Mouse (Mus musculus) intestine, postnatal 0 days (tissue): ENCODE data around the gene 4930568D16Rik. TPM values are rescaled to one million over a fixed set of nuclear protein-coding genes. Genes with fewer than 3 reads are reported as not detected.

Source experiments
- ATAC-seq: fragments of 200-750 bp; cut with Nextera tagmentation; 2 replicates; pipeline ENCODE4 v1.8.0; 2017; ENCODE audit warnings: mild to moderate bottlenecking, moderate TSS enrichment, moderate library complexity
- H3K27ac ChIP-seq: fragments of 300-500 bp; sonication (generic); 2 replicates; pipeline ENCODE4 v1.5.1; 2014; ENCODE audit warnings: mild to moderate bottlenecking, low read depth, low read length, moderate library complexity
- H3K27me3 ChIP-seq: fragments of 300-500 bp; sonication (generic); replicated peaks from 2 replicates; pipeline ENCODE4 v1.6.1; 2014; ENCODE audit warnings: low read length, mixed read lengths; ENCODE audit not compliant: control insufficient read depth, insufficient read depth
- H3K36me3 ChIP-seq: fragments of 300-500 bp; sonication (generic); 2 replicates; pipeline ENCODE4 v1.6.1; 2014; ENCODE audit warnings: mild to moderate bottlenecking, moderate library complexity; ENCODE audit not compliant: control insufficient read depth, insufficient read depth
- H3K4me1 ChIP-seq: fragments of 300-500 bp; sonication (generic); replicated peaks from 2 replicates; pipeline ENCODE4 v1.6.1; 2014; ENCODE audit warnings: antibody characterized with exemption, low read length, mixed read lengths; ENCODE audit not compliant: control insufficient read depth, insufficient read depth
- H3K4me2 ChIP-seq: fragments of 300-500 bp; sonication (generic); replicated peaks from 2 replicates; pipeline ENCODE4 v1.6.1; 2014; ENCODE audit warnings: low read depth, mild to moderate bottlenecking, moderate library complexity
- H3K4me3 ChIP-seq: fragments of 300-500 bp; sonication (generic); 2 replicates; pipeline ENCODE4 v1.5.1; 2014; ENCODE audit warnings: low read depth, low read length
- H3K9ac ChIP-seq: fragments of 300-500 bp; sonication (generic); 2 replicates; pipeline ENCODE4 v1.6.1; 2014; ENCODE audit warnings: mild to moderate bottlenecking, low read depth, low read length
- H3K9me3 ChIP-seq: fragments of 300-500 bp; sonication (generic); 2 replicates; pipeline ENCODE4 v1.6.1; 2016; ENCODE audit warnings: mixed run types; ENCODE audit not compliant: control insufficient read depth
- CTCF ChIP-seq: sonication (generic); IDR thresholded peaks from 2 replicates; pipeline ENCODE4 v1.5.1; 2016; ENCODE audit warnings: low read depth, mild to moderate bottlenecking, control low read depth, antibody characterized with exemption, moderate library complexity
- WGBS: fragments of 180-500 bp; shearing (Covaris S2); extraction: QIAGEN DNeasy Blood & Tissue Kit; methylation state at CpG from one replicate; pipeline ENCODE4 v1.1.7; 2014; 5-methylcytosine and 5-hydroxymethylcytosine counted together
- polyA plus RNA-seq: library from polyadenylated mRNA; unstranded; fragments of >200 nt; fragmentation: Nextera tagmentation; extraction: Ambion mirVana; gene quantifications from 2 replicates; pipeline ENCODE4 v1.2.1, GENCODE M21; 2015

4930568D16Rik gene
- polyA plus RNA-seq: not detected in 2 replicates

GRCm38 (mm10) chr2:35367629-35368028, at the start of gene 4930568D16Rik:
Gene 4930568D16Rik (minus strand): TSS chr2:35367729.
- Histone ChIP-seq H3K36me3 (no peaks in the 10 kb centered on the region), H3K4me2 (no peak within 1 kb of the TSS), H3K9me3 (no peaks in the 10 kb centered on the region), H3K4me3 (no peak within 1 kb of the TSS), H3K27ac (no peak within 1 kb of the TSS), H3K4me1 (no peaks in the 10 kb centered on the region), H3K9ac (no peak within 1 kb of the TSS), H3K27me3 (no peaks in the 10 kb centered on the region)
- no peak for TF ChIP-seq CTCF
- WGBS: 73% methylated on average over 2 of the region's 2 CpGs
- no peak for ATAC-seq

DNA sequence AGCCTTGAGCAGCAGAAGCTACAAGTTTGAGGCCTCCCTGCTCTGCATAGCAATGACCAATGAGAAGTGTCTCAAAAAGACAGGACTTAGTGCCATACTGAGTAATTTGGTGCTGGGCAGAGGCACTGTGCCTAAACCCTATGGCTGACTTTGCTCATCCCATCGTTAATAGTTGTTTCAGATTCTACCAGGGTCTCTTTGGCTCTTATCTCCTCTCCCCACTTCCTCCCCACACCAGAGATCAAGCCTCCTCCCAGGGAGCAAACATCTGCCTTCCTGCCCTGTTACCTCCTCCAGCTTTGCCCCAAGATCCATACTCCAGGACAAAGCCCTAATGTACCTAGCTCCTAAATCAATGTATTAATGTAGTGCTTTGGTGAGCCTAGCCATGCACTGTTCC, 49.7 kb upstream of the 4930568D16Rik start:
- no peaks in the 10 kb centered on the region for H3K4me1 ChIP-seq
- no peak overlapping the region for H3K4me3 ChIP-seq
- H3K27ac ChIP-seq: no peak overlapping the region
- no peak overlapping the region for H3K4me2 ChIP-seq
- no peaks in the 10 kb centered on the region for H3K27me3 ChIP-seq
- TF ChIP-seq CTCF: no peak
- peaks cover 20% of the 10 kb centered on the region; the same call in 1 of the 2 replicates for H3K36me3 ChIP-seq
- 60% methylated on average over 1 of the region's 1 CpGs for WGBS
- ATAC-seq: no peak
- no peaks in the 10 kb centered on the region for H3K9me3 ChIP-seq
- H3K9ac ChIP-seq: no peak overlapping the region

DNA sequence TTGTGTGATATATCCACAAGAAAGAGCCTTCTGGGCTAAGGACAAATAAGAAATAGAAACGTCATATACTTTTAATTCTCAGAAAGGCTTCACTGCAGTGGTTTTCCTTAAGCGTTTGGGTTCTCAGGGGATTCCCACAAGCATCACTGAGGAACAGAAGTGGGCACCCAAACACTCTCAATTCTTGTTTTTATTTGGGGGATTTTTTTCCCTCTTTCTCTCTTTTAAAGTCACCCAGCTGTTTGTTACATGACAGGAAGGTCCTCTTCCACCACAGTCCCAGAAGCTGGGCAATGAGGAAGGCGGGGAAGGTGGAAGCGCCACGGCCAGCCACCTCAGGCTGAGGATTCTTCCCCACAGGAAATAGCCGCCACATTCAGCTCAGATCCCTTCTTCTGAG, 48.9 kb upstream of the 4930568D16Rik start:
- Histone ChIP-seq H3K27me3 (no peaks in the 10 kb centered on the region), H3K4me1 (no peaks in the 10 kb centered on the region), H3K9ac (no peak overlapping the region), H3K27ac (no peak overlapping the region), H3K4me2 (no peak overlapping the region), H3K4me3 (no peak overlapping the region), H3K9me3 (no peaks in the 10 kb centered on the region), H3K36me3 (peaks cover 17% of the 10 kb centered on the region; the same call in 1 of the 2 replicates)
- TF ChIP-seq CTCF: no peak
- WGBS: 83% methylated on average over 6 of the region's 6 CpGs
- ATAC-seq: no peak

DNA sequence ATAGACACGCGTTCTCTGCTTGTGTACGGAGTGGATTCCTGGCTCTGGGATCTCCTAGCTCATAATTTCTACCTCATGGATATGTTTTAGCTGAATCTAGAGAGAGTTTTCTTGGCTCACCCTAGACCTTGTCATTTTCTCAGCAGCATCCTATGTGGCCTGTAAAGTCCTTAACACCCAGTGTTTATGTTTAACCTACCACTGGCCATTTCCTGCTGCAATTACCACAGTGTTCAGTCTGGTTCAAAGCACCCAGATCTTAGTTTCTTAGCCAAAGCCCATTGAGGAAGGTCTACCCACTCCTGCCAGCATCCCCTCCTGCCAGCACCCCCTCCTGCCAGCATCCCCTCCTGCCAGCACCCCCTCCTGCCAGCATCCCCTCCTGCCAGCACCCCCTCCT, 45.3 kb upstream of the 4930568D16Rik start:
- peaks cover 18% of the 10 kb centered on the region for H3K36me3 ChIP-seq
- no peak for ATAC-seq

GRCm38 (mm10) chr2:35412246-35412645, 44.7 kb upstream of the 4930568D16Rik start:
- Histone ChIP-seq H3K9ac (no peak overlapping the region), H3K4me1 (no peaks in the 10 kb centered on the region), H3K4me2 (no peak overlapping the region), H3K27ac (no peak overlapping the region), H3K36me3 (peaks cover 18% of the 10 kb centered on the region), H3K9me3 (no peaks in the 10 kb centered on the region), H3K4me3 (no peak overlapping the region), H3K27me3 (no peaks in the 10 kb centered on the region)
- ATAC-seq: no peak
- WGBS: 65% methylated on average over 2 of the region's 2 CpGs
- no peak for TF ChIP-seq CTCF

More for the DNA sequence above, 45.3 kb upstream of the 4930568D16Rik start:
- Histone ChIP-seq H3K4me3 (no peak overlapping the region), H3K9me3 (no peaks in the 10 kb centered on the region), H3K9ac (no peak overlapping the region), H3K4me1 (no peaks in the 10 kb centered on the region), H3K27ac (no peak overlapping the region), H3K27me3 (no peaks in the 10 kb centered on the region), H3K4me2 (no peak overlapping the region)
- no peak for TF ChIP-seq CTCF
- WGBS: 78% methylated on average over 3 of the region's 3 CpGs

- no peaks in the 10 kb centered on the region for H3K27me3 ChIP-seq
- H3K4me2 ChIP-seq: no peak overlapping the region
- no peak overlapping the region for H3K9ac ChIP-seq
- H3K9me3 ChIP-seq: no peaks in the 10 kb centered on the region
- TF ChIP-seq CTCF: no peak
- H3K4me1 ChIP-seq: no peaks in the 10 kb centered on the region
- H3K27ac ChIP-seq: no peak overlapping the region
- WGBS: 67% methylated on average over 10 of the region's 10 CpGs
- no peak overlapping the region for H3K4me3 ChIP-seq
- no peak for ATAC-seq
- peaks cover 18% of the 10 kb centered on the region for H3K36me3 ChIP-seq
Observed at GRCm38 (mm10) chr2:35411640-35412190, 44.2 kb upstream of the 4930568D16Rik start.

GRCm38 (mm10) chr2:35409466-35409865, 41.9 kb upstream of the 4930568D16Rik start:
- no peak for TF ChIP-seq CTCF
- no peaks in the 10 kb centered on the region for H3K4me1 ChIP-seq
- no peak overlapping the region for H3K27ac ChIP-seq
- WGBS: 92% methylated on average over 6 of the region's 6 CpGs
- no peak overlapping the region for H3K4me2 ChIP-seq
- H3K9me3 ChIP-seq: no peaks in the 10 kb centered on the region
- H3K9ac ChIP-seq: no peak overlapping the region
- no peaks in the 10 kb centered on the region for H3K27me3 ChIP-seq
- H3K4me3 ChIP-seq: no peak overlapping the region
- ATAC-seq: no peak
- peaks cover 18% of the 10 kb centered on the region for H3K36me3 ChIP-seq
